Mouse (Mus musculus): ENCODE measurements at regions not wholly inside any gene's neighbourhood (a gene's known extent, or its start where the extent isn't known, plus 50 kb on each side); places are given as distances from the start of the nearest gene placed in this dataset.

DNA sequence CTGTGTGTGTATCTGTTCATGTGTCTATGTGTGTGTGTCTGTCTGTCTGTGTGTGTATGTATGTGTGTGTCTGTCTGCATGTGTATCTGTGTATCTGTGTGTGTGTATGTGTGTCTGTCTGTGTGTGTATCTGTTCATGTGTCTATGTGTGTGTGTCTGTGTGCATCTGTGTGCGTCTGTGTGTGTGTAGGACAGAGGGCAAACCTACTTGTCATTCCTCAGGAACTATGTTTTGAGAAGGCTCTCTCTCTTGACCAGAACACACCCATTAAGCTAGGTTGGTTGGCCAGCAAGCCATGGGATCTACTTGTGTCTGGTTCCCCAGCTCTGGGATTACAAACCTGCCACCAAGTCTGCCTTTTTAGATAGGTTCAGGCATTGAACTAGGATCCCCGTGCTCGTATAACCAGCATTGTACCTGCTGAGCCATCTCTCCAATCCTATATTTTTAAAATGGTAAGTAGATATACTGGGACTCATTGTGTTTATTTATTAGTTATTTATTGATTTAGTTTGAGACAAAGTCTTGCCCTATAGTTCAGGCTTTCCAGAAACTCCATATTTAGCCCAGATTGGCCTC, 58.9 kb upstream of the Cpsf6 start:
- DNase-seq (ENCODE audit: inconsistent age in 2 of 2, low spot score in 1 of 2), result no peak

DNA sequence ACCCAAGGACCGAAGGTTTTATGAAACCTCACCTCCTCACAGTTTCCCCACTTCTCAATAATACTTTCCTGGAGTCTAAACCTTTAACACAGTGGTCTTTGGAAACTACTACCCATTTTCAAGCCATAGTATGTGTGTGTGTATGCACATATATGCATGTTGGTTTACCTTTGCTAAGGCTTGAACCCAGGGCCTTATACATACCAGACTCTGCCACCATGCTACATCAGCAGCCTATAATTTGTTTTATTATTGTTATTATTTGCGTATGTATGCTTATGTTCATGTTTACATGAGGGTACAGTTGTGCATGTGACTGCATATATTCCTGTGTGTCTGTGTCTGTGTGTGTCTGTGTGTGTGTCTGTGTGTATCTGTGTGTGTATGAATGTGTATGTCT, 58.2 kb upstream of the Cpsf6 start:
- no peak for DNase-seq (ENCODE audit: inconsistent age in 2 of 2, low spot score in 1 of 2)

DNA sequence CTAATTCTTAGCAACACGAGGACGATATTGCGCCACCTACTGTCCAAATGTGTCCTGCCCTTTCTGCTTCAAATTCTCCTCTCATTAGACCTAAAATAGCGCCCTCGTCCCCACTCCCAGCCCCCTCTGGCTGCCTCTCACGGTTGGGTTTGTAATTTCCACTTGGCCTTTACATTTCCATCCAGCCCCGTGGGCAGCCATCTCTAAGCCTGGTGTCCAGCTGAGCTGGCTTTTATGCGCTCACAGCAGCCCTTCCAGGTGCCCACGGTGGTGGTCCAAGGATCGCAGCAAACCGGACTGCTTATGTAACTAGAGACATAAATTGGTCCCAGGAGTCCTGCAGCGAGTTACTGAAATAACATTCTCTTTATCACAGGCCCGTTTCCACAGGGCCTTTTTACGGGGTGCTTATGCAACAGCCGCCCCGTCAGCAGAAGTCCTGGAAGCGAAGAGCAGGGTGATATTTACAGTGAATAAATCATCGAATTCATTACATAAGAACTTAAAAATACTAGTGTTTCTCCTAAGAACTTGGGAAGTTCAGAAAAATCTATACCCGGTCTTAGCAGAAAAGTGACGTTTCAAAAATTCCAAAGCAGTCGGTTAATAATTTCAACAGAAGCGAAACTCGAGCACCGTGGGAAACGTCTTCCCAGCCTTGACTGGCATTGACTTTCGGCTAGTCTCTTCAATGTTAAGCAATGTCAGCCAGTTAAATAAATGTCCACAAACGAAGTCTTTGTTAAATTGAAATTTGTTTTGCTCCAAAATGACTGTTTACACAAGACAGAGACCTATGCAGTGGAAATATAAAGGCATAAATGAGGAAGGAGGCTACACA, 57.3 kb upstream of the Cpsf6 start:
- DNase-seq (ENCODE audit: inconsistent age in 2 of 2, low spot score in 1 of 2), result peak; percentile 45 to 76

DNA sequence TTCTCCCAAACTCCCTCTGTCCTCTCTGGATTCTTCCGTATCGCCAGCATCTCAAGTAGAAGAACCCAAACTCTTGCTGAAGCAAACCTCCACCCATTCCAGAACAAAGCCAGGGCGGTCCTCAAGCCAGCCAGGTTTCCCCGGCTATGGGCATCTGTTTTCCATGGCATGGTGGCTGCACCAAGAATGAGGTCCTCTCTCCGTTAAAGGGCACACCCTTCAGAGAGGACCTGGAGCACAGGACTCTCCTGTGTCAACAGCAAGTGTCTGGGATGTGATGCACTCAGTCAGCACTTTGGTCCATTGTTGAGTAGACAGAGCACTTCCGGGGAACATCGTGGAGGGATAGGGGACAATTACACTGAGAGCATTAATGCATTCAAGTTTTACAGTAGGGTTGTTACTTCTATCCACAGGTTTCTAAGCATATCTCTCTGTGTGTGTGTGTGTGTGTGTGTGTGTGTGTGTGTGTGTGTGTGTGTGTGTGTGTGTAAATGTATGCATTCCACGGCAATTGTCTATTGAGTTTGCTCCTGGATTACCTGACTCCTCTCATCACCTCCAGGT, 56.6 kb upstream of the Cpsf6 start:
- peak in 1 of 2 experiments; percentile 22 for DNase-seq (ENCODE audit: inconsistent age in 2 of 2, low spot score in 1 of 2)

DNA sequence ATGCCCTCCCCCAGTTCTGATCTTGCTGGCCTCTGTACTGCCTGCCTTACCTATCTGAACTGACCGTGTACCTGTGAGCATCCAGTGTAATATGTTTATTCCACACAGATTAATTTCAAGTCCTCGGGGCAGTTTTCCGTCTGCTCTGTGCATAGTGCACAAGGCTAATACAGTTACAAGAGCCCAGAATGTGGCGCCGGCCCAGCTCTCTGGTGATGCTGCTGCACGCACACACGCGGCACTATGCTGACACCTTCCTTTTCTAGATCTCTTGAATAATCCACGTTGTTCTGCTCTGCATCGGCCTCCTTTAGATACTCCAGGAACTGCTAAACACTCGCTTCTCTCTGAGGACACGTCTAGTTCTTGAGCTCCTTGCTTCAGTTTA, 55.9 kb upstream of the Cpsf6 start:
- no peak for DNase-seq (ENCODE audit: inconsistent age in 2 of 2, low spot score in 1 of 2)

DNA sequence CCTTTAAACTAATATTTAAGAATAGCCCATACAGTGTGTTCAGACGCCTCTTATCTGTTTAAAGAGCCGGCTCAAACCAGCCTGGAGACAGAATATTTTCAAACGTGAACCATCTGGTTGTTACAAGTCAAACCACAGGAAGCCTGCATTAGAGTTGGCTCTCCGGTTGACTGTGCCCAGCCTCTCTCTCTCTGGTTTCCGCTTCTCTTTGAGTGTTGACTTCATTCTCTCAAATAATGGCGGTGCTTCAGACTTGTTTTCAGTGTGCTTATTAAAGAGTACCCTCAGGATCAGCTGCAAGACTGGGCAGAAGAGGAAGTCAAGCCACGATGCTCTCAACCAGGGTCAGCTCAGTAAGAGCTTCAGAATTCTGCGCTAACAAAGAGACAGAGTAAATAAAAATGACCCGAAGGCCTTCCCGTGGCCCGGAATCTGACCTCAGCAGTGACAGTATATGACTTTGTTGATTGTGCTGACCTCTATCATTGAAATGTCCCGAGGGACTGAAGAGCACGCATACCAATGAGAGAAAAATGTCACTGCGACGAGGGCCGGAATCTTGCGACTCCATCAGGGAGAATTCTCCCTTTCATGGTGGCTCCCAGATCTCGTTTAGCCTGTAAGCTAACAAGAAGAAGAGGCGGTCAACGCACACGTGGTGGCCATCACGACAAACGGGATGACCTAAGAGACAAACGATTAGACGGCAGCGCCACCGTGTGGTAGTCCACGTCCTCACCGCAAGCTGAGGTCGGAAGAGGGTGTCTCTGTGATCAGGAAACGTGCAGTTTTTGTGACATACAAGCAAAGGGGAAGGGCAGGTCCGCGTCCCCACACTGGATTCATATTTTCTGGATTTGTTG, 55.3 kb upstream of the Cpsf6 start:
- peak; percentile 86 to 95 for DNase-seq (ENCODE audit: inconsistent age in 2 of 2, low spot score in 1 of 2)

DNA sequence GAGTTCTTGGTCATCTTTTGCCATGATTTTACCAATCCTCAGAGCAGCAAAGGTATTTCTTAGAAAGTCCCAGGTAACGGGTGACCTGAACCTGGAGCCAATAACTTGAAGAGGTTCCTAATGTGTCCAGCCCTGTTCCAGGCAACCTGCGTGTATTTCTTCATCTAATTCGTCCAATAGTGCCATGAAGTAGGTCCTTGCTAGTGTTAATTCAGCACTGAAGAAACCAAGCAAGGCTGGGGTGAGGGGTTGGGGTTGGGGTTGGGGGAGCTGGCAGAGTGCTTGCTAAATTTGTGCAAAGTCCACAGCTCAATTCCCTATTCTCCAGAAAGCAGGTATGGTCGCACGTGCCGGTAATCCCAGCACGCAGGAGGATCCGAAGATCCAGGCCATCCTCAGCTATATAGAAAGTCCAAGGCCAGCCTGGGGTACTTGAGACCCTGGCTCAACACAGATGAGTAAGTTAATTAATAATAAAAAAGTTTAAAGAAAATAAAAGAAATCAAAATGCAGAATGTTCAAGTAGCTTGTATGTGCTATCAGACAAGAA, 54.6 kb upstream of the Cpsf6 start:
- no peak for DNase-seq (ENCODE audit: inconsistent age in 2 of 2, low spot score in 1 of 2)

DNA sequence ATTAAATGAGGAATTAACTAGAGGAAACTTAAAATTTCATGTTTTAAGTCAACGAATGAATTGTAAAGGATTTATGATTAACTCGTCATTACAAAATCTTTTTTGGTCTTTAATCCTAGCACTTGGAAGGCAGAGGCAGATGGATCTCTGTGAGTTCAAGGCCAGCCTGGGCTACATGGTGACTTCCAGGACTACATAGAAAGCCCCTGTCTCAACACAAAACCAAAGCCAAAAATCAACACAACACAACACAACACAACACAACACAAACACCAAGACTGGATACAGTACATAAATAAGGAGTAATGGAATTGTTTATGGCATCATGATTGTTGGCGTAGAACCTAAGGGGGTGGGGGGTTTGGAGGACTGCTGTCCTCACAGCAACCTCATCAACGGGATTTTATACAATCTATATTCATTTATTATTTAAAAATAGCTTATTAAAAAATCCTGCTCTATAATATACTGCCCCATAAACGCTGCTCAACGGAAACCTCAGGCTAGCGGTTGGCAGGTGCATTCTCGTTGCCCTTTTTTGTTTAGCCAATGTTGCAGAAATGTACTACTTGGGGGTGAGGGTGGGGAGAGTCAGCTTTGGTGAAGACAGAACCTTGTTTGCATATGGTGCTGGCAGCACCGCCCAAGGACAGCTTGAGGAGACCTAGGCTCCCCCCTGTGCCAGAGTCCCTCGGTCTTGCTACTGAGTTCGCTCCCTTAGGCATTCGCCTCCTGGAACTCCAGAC, 53.9 kb upstream of the Cpsf6 start:
- no peak for DNase-seq (ENCODE audit: inconsistent age in 2 of 2, low spot score in 1 of 2)

DNA sequence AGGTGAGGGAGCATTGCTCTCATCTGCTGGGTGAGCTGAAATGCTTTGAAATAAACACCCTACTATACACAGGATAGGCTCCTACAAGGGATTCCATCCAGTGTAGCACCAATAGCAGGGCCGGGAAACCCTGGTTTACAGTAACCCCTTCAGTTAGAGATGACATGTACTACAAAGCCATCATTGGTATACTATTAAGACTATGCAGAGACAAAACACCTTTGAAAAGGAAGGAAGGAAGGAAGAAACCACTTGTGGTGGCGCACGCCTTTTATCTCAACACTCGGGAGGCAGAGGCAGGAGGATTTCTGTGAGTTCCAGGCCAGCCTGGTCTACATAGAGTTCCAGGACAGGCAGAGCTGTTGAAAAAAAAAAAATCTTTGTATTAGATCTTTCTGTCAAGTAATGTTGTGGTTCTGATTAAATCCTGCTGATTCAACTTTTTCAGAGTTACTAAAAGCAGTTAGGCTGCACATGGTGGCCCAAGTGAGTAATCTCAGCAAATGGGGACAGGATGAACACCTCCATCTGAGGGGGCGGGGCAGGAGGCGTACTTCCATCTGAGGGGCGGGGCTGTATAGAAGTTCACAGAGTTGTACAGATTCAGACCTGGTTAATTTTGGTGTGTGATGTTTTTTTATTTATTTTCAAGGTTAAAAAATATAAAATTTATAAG, 53.2 kb upstream of the Cpsf6 start:
- no peak for DNase-seq (ENCODE audit: inconsistent age in 2 of 2, low spot score in 1 of 2)

DNA sequence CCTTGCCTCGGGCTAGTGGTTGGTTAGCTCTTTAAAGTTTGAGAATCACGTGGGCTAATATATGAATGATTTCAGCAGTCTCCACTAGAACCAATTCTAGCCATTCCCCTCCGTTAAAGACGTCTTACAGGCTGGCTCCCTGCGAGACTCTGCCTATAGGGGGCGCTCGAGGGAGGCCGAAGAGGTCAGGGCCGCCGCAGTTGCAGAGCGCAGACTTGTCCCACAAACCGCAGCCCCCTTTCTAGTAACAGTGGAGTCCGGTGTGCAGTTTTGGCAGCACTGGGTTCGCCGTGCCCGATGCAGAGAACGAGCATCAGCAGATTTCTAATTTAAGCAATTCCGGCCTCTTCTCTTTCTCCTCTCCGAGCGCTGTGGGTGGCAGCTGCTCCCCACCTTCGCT, 52.6 kb upstream of the Cpsf6 start:
- peak; percentile 48 to 76 for DNase-seq (ENCODE audit: inconsistent age in 2 of 2, low spot score in 1 of 2)

DNA sequence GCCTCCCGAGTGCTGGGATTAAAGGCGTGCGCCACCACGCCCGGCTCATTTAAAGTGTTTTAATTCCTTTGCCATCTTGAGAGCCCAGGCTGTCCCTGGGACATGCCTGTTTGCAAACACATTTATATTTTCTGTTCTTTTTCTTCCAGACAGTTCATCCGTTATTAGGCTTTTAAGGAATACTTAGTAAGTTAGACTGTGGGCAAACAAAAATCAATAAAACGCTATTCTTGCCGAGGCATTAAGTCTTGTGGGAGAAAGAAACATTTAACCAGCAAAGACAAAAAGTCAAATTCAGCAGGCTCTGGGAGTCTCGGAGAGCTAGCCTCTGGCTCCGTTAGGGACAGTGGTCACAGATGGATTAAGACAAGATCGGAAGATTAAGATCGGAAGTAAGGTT, 52.0 kb upstream of the Cpsf6 start:
- no peak for DNase-seq (ENCODE audit: inconsistent age in 2 of 2, low spot score in 1 of 2)

DNA sequence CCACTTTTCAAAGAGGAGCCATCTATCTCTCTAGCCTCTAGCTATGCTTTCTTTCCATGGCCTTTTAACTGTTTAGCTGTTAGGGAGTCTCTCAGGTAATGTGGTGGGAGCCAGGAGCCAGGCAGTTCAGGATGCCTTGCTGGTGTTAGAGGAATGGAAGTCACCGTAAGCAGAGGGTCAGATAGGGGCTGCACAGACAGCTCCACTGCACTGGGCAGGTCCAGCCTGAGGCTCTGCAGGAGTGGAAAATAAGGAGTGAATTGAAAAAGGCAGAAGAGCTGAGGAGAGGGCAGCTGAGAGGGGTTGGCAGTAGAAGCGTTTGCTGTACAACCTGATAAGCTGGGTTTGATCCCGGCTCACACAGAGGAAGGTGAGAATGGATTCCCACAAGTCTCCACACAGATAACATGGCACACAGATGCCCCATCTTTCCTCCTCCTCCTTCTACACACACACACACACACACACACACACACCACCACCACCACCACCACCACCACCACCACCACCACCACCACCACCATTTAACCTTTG, 51.3 kb upstream of the Cpsf6 start:
- DNase-seq (ENCODE audit: inconsistent age in 2 of 2, low spot score in 1 of 2), result no peak

DNA sequence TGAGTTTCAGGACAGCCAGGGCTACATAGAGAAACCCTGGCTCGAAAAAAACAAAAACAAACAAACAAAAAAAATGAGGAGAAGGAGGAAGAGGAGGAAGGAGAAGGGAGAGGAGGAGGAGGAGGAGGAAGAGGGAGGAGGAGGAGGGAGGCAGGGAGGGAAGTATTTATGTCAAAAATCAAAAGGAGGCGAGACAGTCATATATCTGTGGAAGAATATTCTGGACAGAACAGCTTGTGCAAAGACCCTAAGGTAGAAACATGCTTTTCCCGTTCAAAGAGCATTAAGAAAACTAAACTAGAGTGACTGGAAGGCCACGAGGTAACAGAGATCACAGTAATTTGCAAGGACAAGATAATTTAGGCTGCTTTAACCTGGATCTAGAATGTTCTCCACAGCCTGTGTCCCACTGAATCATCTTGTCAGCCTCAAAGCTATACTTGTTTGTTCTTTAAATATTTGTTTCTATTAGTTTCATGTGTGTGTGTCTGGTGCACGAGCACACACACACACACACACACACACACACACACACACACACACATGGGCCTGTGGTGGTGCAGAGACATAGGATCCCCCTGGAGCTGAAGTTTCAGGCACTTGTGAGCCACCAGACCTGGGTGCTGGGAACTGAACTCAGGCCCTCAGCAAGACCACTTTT, 50.5 kb upstream of the Cpsf6 start:
- no peak for DNase-seq (ENCODE audit: inconsistent age in 2 of 2, low spot score in 1 of 2)

DNA sequence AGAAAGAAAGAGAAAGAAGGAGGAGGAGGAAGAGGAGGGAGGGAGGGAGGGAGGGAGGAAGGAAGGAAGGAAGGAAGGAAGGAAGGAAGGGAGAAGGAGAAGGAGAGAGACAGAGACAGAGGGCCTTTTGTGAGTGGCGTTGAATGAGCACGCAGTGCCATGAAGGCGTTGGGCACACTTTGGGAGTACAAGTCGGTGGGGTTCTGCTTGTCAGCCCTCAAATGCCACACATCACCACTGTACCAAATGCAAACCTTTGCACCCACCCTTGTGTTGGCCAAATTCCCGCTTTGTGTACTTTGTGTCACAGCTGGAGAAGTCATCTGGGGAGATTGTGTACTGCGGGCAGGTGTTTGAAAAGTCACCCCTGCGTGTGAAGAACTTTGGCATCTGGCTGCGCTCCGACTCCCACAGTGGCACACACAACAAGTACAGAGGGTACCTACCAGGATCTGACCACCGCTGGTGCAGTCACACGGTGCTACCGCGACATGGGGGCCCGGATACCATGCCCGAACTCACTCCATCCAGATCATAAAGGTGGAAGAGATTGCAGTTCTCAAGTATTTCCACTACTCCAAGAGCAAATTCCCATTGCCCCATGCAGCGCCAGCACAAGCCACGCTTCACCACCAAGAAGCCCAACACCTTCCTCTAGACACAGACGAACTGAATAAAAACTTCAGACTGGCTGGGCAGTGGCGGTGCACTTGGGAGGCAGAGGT, 49.8 kb upstream of the Cpsf6 start:
- DNase-seq (ENCODE audit: inconsistent age in 2 of 2, low spot score in 1 of 2), result no peak

Measured in adrenal gland, adult (tissue).